Mouse (Mus musculus) embryonic facial prominence, embryonic 14.5 days (tissue): ENCODE results near the gene Rps15. TPM values are rescaled to one million over a fixed set of nuclear protein-coding genes. Genes with fewer than 3 reads are reported as not detected.
A peak's percentile ranks its signal among the peaks of the same experiment; 100 is the strongest.

Source experiments
- ATAC-seq: fragments of 200-750 bp; cut with Nextera tagmentation; 2 replicates; pipeline ENCODE4 v1.8.0; 2017; ENCODE audit warnings: low read depth, moderate number of reproducible peaks, moderate TSS enrichment
- DNase-seq: peaks from one replicate; pipeline ENCODE4 v3.0.0-alpha.2; 2015; ENCODE audit warnings: low spot score
- H3K27ac ChIP-seq: fragments of 300-500 bp; sonication (generic); replicated peaks from 2 replicates; pipeline ENCODE4 v1.5.1; 2014; ENCODE audit warnings: low read depth, mild to moderate bottlenecking, low read length, moderate library complexity
- H3K27me3 ChIP-seq: fragments of 300-500 bp; sonication (generic); replicated peaks from 2 replicates; pipeline ENCODE4 v1.6.1; 2014; ENCODE audit warnings: low read length; ENCODE audit not compliant: control insufficient read depth, insufficient read depth
- H3K36me3 ChIP-seq: fragments of 300-500 bp; sonication (generic); 2 replicates; pipeline ENCODE4 v1.6.1; 2014; ENCODE audit warnings: low read length, mixed read lengths; ENCODE audit not compliant: control insufficient read depth, insufficient read depth
- H3K4me1 ChIP-seq: fragments of 300-500 bp; sonication (generic); 2 replicates; pipeline ENCODE4 v1.6.1; 2014; ENCODE audit warnings: antibody characterized with exemption, low read length; ENCODE audit not compliant: control insufficient read depth, insufficient read depth
- H3K4me2 ChIP-seq: fragments of 300-500 bp; sonication (generic); 2 replicates; pipeline ENCODE4 v1.6.1; 2014; ENCODE audit warnings: low read depth, mild to moderate bottlenecking, low read length, moderate library complexity, mixed read lengths
- H3K4me3 ChIP-seq: fragments of 300-500 bp; sonication (generic); 2 replicates; pipeline ENCODE4 v1.5.1; 2014; ENCODE audit warnings: low read depth, mild to moderate bottlenecking, low read length
- H3K9ac ChIP-seq: fragments of 300-500 bp; sonication (generic); 2 replicates; pipeline ENCODE4 v1.6.1; 2014; ENCODE audit warnings: low read depth, mild to moderate bottlenecking, low read length, moderate library complexity, mixed read lengths
- H3K9me3 ChIP-seq: fragments of 300-500 bp; sonication (generic); 2 replicates; pipeline ENCODE4 v1.6.1; 2016; ENCODE audit warnings: low read length; ENCODE audit not compliant: control insufficient read depth
- WGBS: fragments of 180-500 bp; shearing (Covaris S2); extraction: QIAGEN DNeasy Blood & Tissue Kit; methylation state at CpG from one replicate; pipeline ENCODE4 v1.1.7; 2014; 5-methylcytosine and 5-hydroxymethylcytosine counted together
- polyA plus RNA-seq: library from polyadenylated mRNA; unstranded; fragments of >200 nt; fragmentation: Nextera tagmentation; extraction: Ambion mirVana; gene quantifications from 2 replicates; pipeline ENCODE4 v1.2.1, GENCODE M21; 2014

The Rps15 gene
- polyA plus RNA-seq, 1 experiment from 2014 or later: 1,145 TPM

- peak overlapping the region; percentile 70; the same call in 1 of the 2 replicates for H3K4me3 ChIP-seq
- ATAC-seq: no peak
Measured at GRCm38 (mm10) chr10:80250573-80250972, 41.7 kb upstream of the Rps15 start.

GRCm38 (mm10) chr10:80252011-80252410 lies 40.2 kb upstream of the Rps15 start:
- Histone ChIP-seq H3K9ac (no peak overlapping the region), H3K4me3 (no peak overlapping the region), H3K27ac (no peak overlapping the region), H3K36me3 (peaks cover 48% of the 10 kb centered on the region), H3K9me3 (no peaks in the 10 kb centered on the region), H3K27me3 (no peaks in the 10 kb centered on the region), H3K4me2 (no peak overlapping the region), H3K4me1 (0 out of 2 replicates have a peak, but pooled peaks cover 2% of the 10 kb centered on the region)
- DNase-seq: no peak
- ATAC-seq: no peak

More at GRCm38 (mm10) chr10:80250573-80250972, 41.7 kb upstream of the Rps15 start:
- peaks cover 34% of the 10 kb centered on the region for H3K36me3 ChIP-seq
- no peaks in the 10 kb centered on the region for H3K9me3 ChIP-seq
- no peak overlapping the region for H3K27ac ChIP-seq
- DNase-seq: no peak
- H3K4me1 ChIP-seq: 0 out of 2 replicates have a peak, but pooled peaks cover 2% of the 10 kb centered on the region
- no peak overlapping the region; the same call in 1 of the 2 replicates for H3K4me2 ChIP-seq
- H3K27me3 ChIP-seq: no peaks in the 10 kb centered on the region
- 80% methylated on average over 4 of the region's 4 CpGs for WGBS
- no peak overlapping the region for H3K9ac ChIP-seq

- no peak overlapping the region for H3K27ac ChIP-seq
- H3K9ac ChIP-seq: no peak overlapping the region
- no peak overlapping the region for H3K4me2 ChIP-seq
- no peaks in the 10 kb centered on the region for H3K27me3 ChIP-seq
- ATAC-seq (no peak), DNase-seq (no peak)
- H3K4me1 ChIP-seq: 0 out of 2 replicates have a peak, but pooled peaks cover 2% of the 10 kb centered on the region
- H3K4me3 ChIP-seq: no peak overlapping the region
- WGBS: 93% methylated on average over 11 of the region's 11 CpGs
- H3K36me3 ChIP-seq: peaks cover 53% of the 10 kb centered on the region
- H3K9me3 ChIP-seq: no peaks in the 10 kb centered on the region
Measured at GRCm38 (mm10) chr10:80252493-80253274, 39.6 kb upstream of the Rps15 start.

- ATAC-seq (no peak), DNase-seq (no peak)
- Histone ChIP-seq H3K4me3 (no peak overlapping the region), H3K9ac (no peak overlapping the region; the same call in 1 of the 2 replicates), H3K4me2 (no peak overlapping the region), H3K9me3 (no peaks in the 10 kb centered on the region), H3K36me3 (peaks cover 62% of the 10 kb centered on the region), H3K4me1 (0 out of 2 replicates have a peak, but pooled peaks cover 2% of the 10 kb centered on the region), H3K27ac (no peak overlapping the region), H3K27me3 (no peaks in the 10 kb centered on the region)
- 82% methylated on average over 6 of the region's 6 CpGs for WGBS
Measured at GRCm38 (mm10) chr10:80253551-80253950, 38.7 kb upstream of the Rps15 start.

- 94% methylated on average over 22 of the region's 26 CpGs for WGBS
- ATAC-seq: no peak
Measured at GRCm38 (mm10) chr10:80254331-80255297, 37.6 kb upstream of the Rps15 start.

GRCm38 (mm10) chr10:80255881-80256535 lies 36.2 kb upstream of the Rps15 start:
- peaks cover 66% of the 10 kb centered on the region for H3K36me3 ChIP-seq
- no peak overlapping the region for H3K4me3 ChIP-seq
- no peak overlapping the region for H3K27ac ChIP-seq
- ATAC-seq (no peak), DNase-seq (no peak)
- 88% methylated on average over 5 of the region's 5 CpGs for WGBS
- H3K9me3 ChIP-seq: no peaks in the 10 kb centered on the region
- no peaks in the 10 kb centered on the region for H3K27me3 ChIP-seq
- no peak overlapping the region for H3K9ac ChIP-seq
- H3K4me1 ChIP-seq: peaks cover 10% of the 10 kb centered on the region
- no peak overlapping the region for H3K4me2 ChIP-seq

More at GRCm38 (mm10) chr10:80254331-80255297, 37.6 kb upstream of the Rps15 start:
- Histone ChIP-seq H3K9ac (no peak overlapping the region), H3K4me1 (peaks cover 5% of the 10 kb centered on the region), H3K9me3 (no peaks in the 10 kb centered on the region), H3K27me3 (no peaks in the 10 kb centered on the region), H3K36me3 (peaks cover 66% of the 10 kb centered on the region), H3K4me2 (no peak overlapping the region), H3K27ac (no peak overlapping the region), H3K4me3 (no peak overlapping the region)
- no peak for DNase-seq

- H3K27me3 ChIP-seq: no peaks in the 10 kb centered on the region
- 85% methylated on average over 2 of the region's 2 CpGs for WGBS
- H3K27ac ChIP-seq: no peak overlapping the region
- H3K4me1 ChIP-seq: peaks cover 17% of the 10 kb centered on the region
- no peaks in the 10 kb centered on the region for H3K9me3 ChIP-seq
- H3K4me3 ChIP-seq: no peak overlapping the region
- no peak overlapping the region for H3K9ac ChIP-seq
- ATAC-seq (no peak), DNase-seq (no peak)
- H3K36me3 ChIP-seq: peaks cover 59% of the 10 kb centered on the region
- no peak overlapping the region for H3K4me2 ChIP-seq
Measured at GRCm38 (mm10) chr10:80257936-80258335, 34.3 kb upstream of the Rps15 start.
